Mouse (Mus musculus): ENCODE results near the gene Dnajc3. TPM values are rescaled to one million over a fixed set of nuclear protein-coding genes. Genes with fewer than 3 reads are reported as not detected.

Gene Dnajc3
- total and polyA plus RNA-seq, 3 experiments = 12.7 to 18.5 TPM; not detected in 1

- H3K4me1 ChIP-seq (ENCODE audit: control insufficient read depth in 1 of 2, insufficient read depth in 2 of 2, low read length in 2 of 2) = no peaks in the 10 kb centered on the region
- TF ChIP-seq POLR2AphosphoS5 (IDR thresholded peaks at IDR 0.05; ENCODE audit: borderline replicate concordance, low read depth, low read length) (no peak), ETS1 (IDR thresholded peaks at IDR 0.05; ENCODE audit: low read depth, low read length) (no peak), CTCF (IDR thresholded peaks at IDR 0.05 in 2 of 3, conservative IDR thresholded peaks at IDR 0.05 in 1 of 3; ENCODE audit: control insufficient read depth in 1 of 3, insufficient read depth in 1 of 3, low read depth in 2 of 3, low read length in 3 of 3, poor library complexity in 1 of 3, severe bottlenecking in 1 of 3) (no peak), E2F4 (IDR thresholded peaks at IDR 0.05; ENCODE audit: borderline replicate concordance, low read depth, low read length) (no peak), UBTF (IDR thresholded peaks at IDR 0.05; ENCODE audit: borderline replicate concordance, insufficient read depth, low read depth, low read length) (no peak), POLR2A (IDR thresholded peaks at IDR 0.05; ENCODE audit: control insufficient read depth in 1 of 2, insufficient read depth in 1 of 2, low read depth in 1 of 2, low read length in 2 of 2, poor library complexity in 1 of 2) (no peak), ELF1 (IDR thresholded peaks at IDR 0.05; ENCODE audit: low read depth, low read length) (no peak), ZNF384 (IDR thresholded peaks at IDR 0.05; ENCODE audit: low read depth, low read length) (no peak), CHD2 (IDR thresholded peaks at IDR 0.05; ENCODE audit: low read length) (no peak), TAL1 (IDR thresholded peaks at IDR 0.05; ENCODE audit: low read length) (no peak), BHLHE40 (IDR thresholded peaks at IDR 0.05; ENCODE audit: borderline replicate concordance, low read depth, low read length) (no peak), MXI1 (IDR thresholded peaks at IDR 0.05; ENCODE audit: low read depth, low read length) (no peak), MEF2A (IDR thresholded peaks at IDR 0.05; ENCODE audit: extremely low read depth, insufficient replicate concordance, low read depth, low read length, poor library complexity, severe bottlenecking) (no peak), ZC3H11A (IDR thresholded peaks at IDR 0.05; ENCODE audit: low read depth, low read length) (no peak)
- DNase-seq (ENCODE audit: low read depth, low spot score) = no peak
- H3K27me3 ChIP-seq (ENCODE audit: control insufficient read depth in 1 of 2, insufficient read depth in 2 of 2, low read length in 2 of 2) = no peaks in the 10 kb centered on the region; a peak in 1 of 4 replicates
- no peaks in the 10 kb centered on the region for H3K79me2 ChIP-seq (ENCODE audit: control insufficient read depth, insufficient read depth, low read length, poor library complexity)
- no peaks in the 10 kb centered on the region for H3K9me3 ChIP-seq (replicated peaks; ENCODE audit: insufficient read depth, low read length)
- no peaks in the 10 kb centered on the region for H3K36me3 ChIP-seq (ENCODE audit: control insufficient read depth in 1 of 2, insufficient read depth in 2 of 2, low read length in 2 of 2)
- H3K4me3 ChIP-seq (ENCODE audit: control insufficient read depth in 1 of 2, insufficient read depth in 1 of 2, low read depth in 2 of 2, low read length in 2 of 2) = no peak overlapping the region
- H3K27ac ChIP-seq (ENCODE audit: control insufficient read depth, low read depth, low read length) = no peak overlapping the region
- no peak overlapping the region for H3K9ac ChIP-seq (ENCODE audit: control insufficient read depth, low read depth, low read length, poor library complexity, severe bottlenecking)
Observed at GRCm38 (mm10) chr14:119027675-119028253, 90.0 kb downstream of the Dnajc3 start.

Other genes starting within 250 kb of the Dnajc3 start
- gene Abcc4, start 231.8 kb upstream of the Dnajc3 start, total RNA-seq (2012; rRNA removed) = 6.7 and 7.1 TPM in 2 replicates
- 1 to 10 TPM in 1 of 2 experiments, not detected in 1; 8.4 TPM for gene Abcc4, start 231.8 kb upstream of the Dnajc3 start, polyA plus RNA-seq (2012; ENCODE audit: insufficient read depth in 1 of 2, insufficient read length in 2 of 2, low read depth in 1 of 2, low replicate concordance in 2 of 2, missing spikeins in 1 of 2)
- gene Cldn10, start 150.1 kb upstream of the Dnajc3 start, total RNA-seq (2012; rRNA removed) = not detected in 2 replicates
- under 1 TPM in 1 of 2 experiments, not detected in 1; 0.17 TPM for gene Cldn10, start 150.1 kb upstream of the Dnajc3 start, polyA plus RNA-seq (2012; ENCODE audit: insufficient read depth in 1 of 2, insufficient read length in 2 of 2, low read depth in 1 of 2, low replicate concordance in 2 of 2, missing spikeins in 1 of 2)
- gene Dzip1, start 12.5 kb upstream of the Dnajc3 start, total RNA-seq (2012; rRNA removed) = 0.29 and 0.35 TPM in 2 replicates
- gene Dzip1, start 12.5 kb upstream of the Dnajc3 start, polyA plus RNA-seq (2012; ENCODE audit: insufficient read depth in 1 of 2, insufficient read length in 2 of 2, low read depth in 1 of 2, low replicate concordance in 2 of 2, missing spikeins in 1 of 2) = 1 to 10 TPM in 1 of 2 experiments, not detected in 1; 1.8 TPM
- 0.10 and 0.23 TPM in 2 replicates for gene Uggt2, start 161.5 kb downstream of the Dnajc3 start, total RNA-seq (2012; rRNA removed)
- under 1 TPM in 1 of 2 experiments, not detected in 1; 0.31 TPM for gene Uggt2, start 161.5 kb downstream of the Dnajc3 start, polyA plus RNA-seq (2012; ENCODE audit: insufficient read depth in 1 of 2, insufficient read length in 2 of 2, low read depth in 1 of 2, low replicate concordance in 2 of 2, missing spikeins in 1 of 2)
- not detected in 2 replicates for gene Hs6st3, start 200.4 kb downstream of the Dnajc3 start, total RNA-seq (2012; rRNA removed)
- gene Hs6st3, start 200.4 kb downstream of the Dnajc3 start, polyA plus RNA-seq (2012; ENCODE audit: insufficient read depth in 1 of 2, insufficient read length in 2 of 2, low read depth in 1 of 2, low replicate concordance in 2 of 2, missing spikeins in 1 of 2) = not detected